ENCODE assay signal across 8 mouse cellular contexts in genomic region chr6:52713897-52714509, GRCm38 (mm10). TPM values are rescaled to one million over a fixed set of nuclear protein-coding genes. Genes with fewer than 3 reads are reported as not detected.
DNase-seq lines count a peak whose midpoint lies in the region; ATAC-seq and TF ChIP-seq lines count a peak whose summit lies in the region.

No protein-coding gene starts in this region.

- H3K4me1 ChIP-seq in forebrain, embryonic 11.5 days (replicated peaks; ENCODE audit: control insufficient read depth, insufficient read depth, low read length): no peaks in the 10 kb centered on the region; the same call in 1 of the 2 replicates
- H3K4me1 ChIP-seq in heart, postnatal 0 days (ENCODE audit: control insufficient read depth, insufficient read depth): peaks cover 7% of the 10 kb centered on the region
- peaks cover 14% of the 10 kb centered on the region for H3K4me1 ChIP-seq in neural tube, embryonic 13.5 days (replicated peaks)
- no peaks in the 10 kb centered on the region for H3K4me1 ChIP-seq in stomach, postnatal 0 days (replicated peaks; ENCODE audit: control insufficient read depth, insufficient read depth)

- H3K4me2 ChIP-seq in forebrain, embryonic 11.5 days (ENCODE audit: low read depth, low read length, severe bottlenecking): peak overlapping the region; percentile 66
- peak overlapping the region; percentile 72 for H3K4me2 ChIP-seq in heart, postnatal 0 days (ENCODE audit: low read depth, low read length)
- peak overlapping the region; percentile 69 for H3K4me2 ChIP-seq in neural tube, embryonic 13.5 days
- peak overlapping the region; percentile 58 for H3K4me2 ChIP-seq in stomach, postnatal 0 days (replicated peaks; ENCODE audit: low read depth)

- DNase-seq in CD8-positive naive resting alpha-beta T cell, adult 2 months (ENCODE audit: low read depth in 2 of 2, low spot score in 2 of 2): peak; percentile 81 to 82
- peak; percentile 10 for DNase-seq in brain, embryonic 18.5 days (ENCODE audit: low read depth, low spot score)
- peak; percentile 79 for DNase-seq in forebrain, embryonic 11.5 days (ENCODE audit: low spot score)
- peak; percentile 67 for DNase-seq in heart, postnatal 0 days (ENCODE audit: low spot score)
- DNase-seq in kidney, postnatal 4 days: peak; percentile 75 to 84
- peak; percentile 88 to 90 for DNase-seq in lung, adult 18-20 months
- DNase-seq in stomach, postnatal 0 days (ENCODE audit: low spot score): peak; percentile 85

- no peaks in the 10 kb centered on the region for H3K36me3 ChIP-seq in forebrain, embryonic 11.5 days (ENCODE audit: control insufficient read depth, insufficient read depth, low read length)
- no peaks in the 10 kb centered on the region for H3K36me3 ChIP-seq in heart, postnatal 0 days (replicated peaks; ENCODE audit: control insufficient read depth, insufficient read depth, low read length)
- H3K36me3 ChIP-seq in neural tube, embryonic 13.5 days: no peaks in the 10 kb centered on the region
- H3K36me3 ChIP-seq in stomach, postnatal 0 days (ENCODE audit: control insufficient read depth, insufficient read depth, low read length): no peaks in the 10 kb centered on the region

- peak overlapping the region; percentile 66 for H3K4me3 ChIP-seq in forebrain, embryonic 11.5 days (ENCODE audit: low read depth, low read length)
- peak overlapping the region; percentile 78 for H3K4me3 ChIP-seq in heart, postnatal 0 days (ENCODE audit: low read depth, low read length)
- peak overlapping the region; percentile 86 for H3K4me3 ChIP-seq in neural tube, embryonic 13.5 days
- H3K4me3 ChIP-seq in stomach, postnatal 0 days (ENCODE audit: low read depth, low read length): peak overlapping the region; percentile 98

- under 1% methylated on average over 52 of the region's 52 CpGs for WGBS in forebrain, embryonic 11.5 days
- under 1% methylated on average over 52 of the region's 52 CpGs for WGBS in heart, postnatal 0 days
- WGBS in neural tube, embryonic 13.5 days: under 1% methylated on average over 52 of the region's 52 CpGs
- WGBS in stomach, postnatal 0 days: under 1% methylated on average over 52 of the region's 52 CpGs

- no peak for TF ChIP-seq CTCF in heart, postnatal 0 days (IDR thresholded peaks at IDR 0.05; ENCODE audit: low read depth)
- 0 out of 2 replicates have a peak, but pooled peaks have one; percentile 10 for TF ChIP-seq CTCF in stomach, postnatal 0 days (IDR thresholded peaks at IDR 0.05; ENCODE audit: low read depth)

- H3K27ac ChIP-seq in forebrain, embryonic 11.5 days (ENCODE audit: low read depth, low read length): peak overlapping the region; percentile 44; the same call in 1 of the 2 replicates
- H3K27ac ChIP-seq in heart, postnatal 0 days (ENCODE audit: low read depth): peak overlapping the region; percentile 96
- peak overlapping the region; percentile 89 for H3K27ac ChIP-seq in neural tube, embryonic 13.5 days (replicated peaks)
- H3K27ac ChIP-seq in stomach, postnatal 0 days (replicated peaks): peak overlapping the region; percentile 99

- TF ChIP-seq EP300 in heart, postnatal 0 days (IDR thresholded peaks at IDR 0.05; ENCODE audit: low read depth): no peak
- TF ChIP-seq EP300 in stomach, postnatal 0 days (optimal IDR thresholded peaks at IDR 0.05): no peak

- no peaks in the 10 kb centered on the region for H3K9me3 ChIP-seq in forebrain, embryonic 11.5 days (ENCODE audit: control insufficient read depth, low read length)
- H3K9me3 ChIP-seq in heart, postnatal 0 days (replicated peaks; ENCODE audit: control insufficient read depth, low read length): no peaks in the 10 kb centered on the region
- H3K9me3 ChIP-seq in neural tube, embryonic 13.5 days: no peaks in the 10 kb centered on the region
- H3K9me3 ChIP-seq in stomach, postnatal 0 days (ENCODE audit: control insufficient read depth, low read length): no peaks in the 10 kb centered on the region

- H3K9ac ChIP-seq in forebrain, embryonic 11.5 days (ENCODE audit: low read length): peak overlapping the region; percentile 66
- H3K9ac ChIP-seq in heart, postnatal 0 days (replicated peaks; ENCODE audit: low read depth, low read length): peak overlapping the region; percentile 93
- peak overlapping the region; percentile 90 for H3K9ac ChIP-seq in neural tube, embryonic 13.5 days
- H3K9ac ChIP-seq in stomach, postnatal 0 days (ENCODE audit: low read length): peak overlapping the region; percentile 97

- ATAC-seq in forebrain, embryonic 11.5 days (replicated peaks; ENCODE audit: low FRiP score): peak; percentile 77
- ATAC-seq in heart, postnatal 0 days (ENCODE audit: insufficient read depth, low read depth): peak; percentile 79
- ATAC-seq in neural tube, embryonic 13.5 days (ENCODE audit: low read depth): peak; percentile 76
- peak; percentile 88 for ATAC-seq in stomach, postnatal 0 days (ENCODE audit: low FRiP score, low TSS enrichment)

- H3K27me3 ChIP-seq in forebrain, embryonic 11.5 days (ENCODE audit: control insufficient read depth, insufficient read depth, low read length): no peaks in the 10 kb centered on the region
- no peaks in the 10 kb centered on the region for H3K27me3 ChIP-seq in heart, postnatal 0 days (ENCODE audit: control insufficient read depth, insufficient read depth, low read length)
- no peaks in the 10 kb centered on the region for H3K27me3 ChIP-seq in neural tube, embryonic 13.5 days
- no peaks in the 10 kb centered on the region for H3K27me3 ChIP-seq in stomach, postnatal 0 days (ENCODE audit: control insufficient read depth, insufficient read depth, low read length)

RNA-seq across cellular contexts. Expression of gene Tax1bp1, which starts 0.5 kb away (rescaled TPM):
- 111 and 114 TPM in 2 replicates for polyA plus RNA-seq in forebrain, embryonic 11.5 days (2014; fragmentation: Nextera tagmentation; extraction: Ambion mirVana)
- total RNA-seq in heart, postnatal 0 days (2014; rRNA removed; ENCODE audit: low replicate concordance): 44.9 and 73.9 TPM in 2 replicates
- polyA plus RNA-seq in heart, postnatal 0 days (2015; fragmentation: Nextera tagmentation; extraction: Ambion mirVana): 126 and 128 TPM in 2 replicates
- 153 and 156 TPM in 2 replicates for polyA plus RNA-seq in neural tube, embryonic 13.5 days (2015; fragmentation: Nextera tagmentation; extraction: Ambion mirVana)
- polyA plus RNA-seq in stomach, postnatal 0 days (2015; fragmentation: Nextera tagmentation; extraction: Ambion mirVana): 125 and 156 TPM in 2 replicates

Comparison
In these comparisons a context has a peak if more than half of its experiments do, and no peak if none do; other contexts are left out.
1. Peak in every context shown above with its lines: DNase-seq, ATAC-seq, H3K4me3 ChIP-seq and H3K27ac ChIP-seq.
2. DNase-seq: peak in every context shown above with its lines; median percentile 89 in lung, adult 18-20 months; 85 in stomach, postnatal 0 days; 82 in CD8-positive naive resting alpha-beta T cell, adult 2 months; 80 in kidney, postnatal 4 days; 79 in forebrain, embryonic 11.5 days; 67 in heart, postnatal 0 days; 10 in brain, embryonic 18.5 days.
3. H3K27ac ChIP-seq: peak in every context shown above with its lines; median percentile 99 in stomach, postnatal 0 days; 96 in heart, postnatal 0 days; 89 in neural tube, embryonic 13.5 days; 44 in forebrain, embryonic 11.5 days.